11 mouse cellular contexts compared by ENCODE assay signal in genomic region chr11:97806613-97806964, GRCm38 (mm10). TPM values are rescaled to one million over a fixed set of nuclear protein-coding genes. Genes with fewer than 3 reads are reported as not detected.
DNase-seq lines count a peak whose midpoint lies in the region; ATAC-seq and TF ChIP-seq lines count a peak whose summit lies in the region.
"Had no signal": no experiment of that assay in that cellular context is flagged by ENCODE, and none has a peak within 500 bp of the region (broad histone marks: within the 10 kb centered on the region; RNA-seq: fewer than 3 reads in every experiment).

No protein-coding gene starts in this region.

- peaks cover 27% of the 10 kb centered on the region for H3K36me3 ChIP-seq in heart, embryonic 14.5 days (ENCODE audit: control insufficient read depth, insufficient read depth, low read length)
- H3K36me3 ChIP-seq in embryonic facial prominence, embryonic 10.5 days (replicated peaks), result peaks cover 49% of the 10 kb centered on the region
- H3K36me3 ChIP-seq in heart, postnatal 0 days (replicated peaks; ENCODE audit: control insufficient read depth, insufficient read depth, low read length), result peaks cover 11% of the 10 kb centered on the region
- H3K36me3 ChIP-seq in midbrain, embryonic 14.5 days (ENCODE audit: control insufficient read depth, insufficient read depth, low read length), result peaks cover 31% of the 10 kb centered on the region

- WGBS in heart, embryonic 14.5 days, result 82% methylated on average over 7 of the region's 7 CpGs
- WGBS in embryonic facial prominence, embryonic 10.5 days, result 72% methylated on average over 7 of the region's 7 CpGs
- WGBS in heart, postnatal 0 days, result 70% methylated on average over 7 of the region's 7 CpGs
- WGBS in midbrain, embryonic 14.5 days, result 50% methylated on average over 7 of the region's 7 CpGs

- no peaks in the 10 kb centered on the region for H3K9me3 ChIP-seq in heart, embryonic 14.5 days (ENCODE audit: control insufficient read depth, low read length)
- H3K9me3 ChIP-seq in embryonic facial prominence, embryonic 10.5 days, result no peaks in the 10 kb centered on the region
- no peaks in the 10 kb centered on the region for H3K9me3 ChIP-seq in heart, postnatal 0 days (replicated peaks; ENCODE audit: control insufficient read depth, low read length)
- no peaks in the 10 kb centered on the region for H3K9me3 ChIP-seq in midbrain, embryonic 14.5 days (ENCODE audit: control insufficient read depth, low read length)

- H3K27me3 ChIP-seq in heart, embryonic 14.5 days (ENCODE audit: control insufficient read depth, insufficient read depth, low read length), result no peaks in the 10 kb centered on the region
- H3K27me3 ChIP-seq in embryonic facial prominence, embryonic 10.5 days (replicated peaks; ENCODE audit: low read depth, poor library complexity, severe bottlenecking), result no peaks in the 10 kb centered on the region
- H3K27me3 ChIP-seq in heart, postnatal 0 days (ENCODE audit: control insufficient read depth, insufficient read depth, low read length), result no peaks in the 10 kb centered on the region
- no peaks in the 10 kb centered on the region for H3K27me3 ChIP-seq in midbrain, embryonic 14.5 days (ENCODE audit: control insufficient read depth, insufficient read depth, low read length)

- peak overlapping the region; percentile 58; the same call in 1 of the 2 replicates for H3K4me2 ChIP-seq in heart, embryonic 14.5 days (ENCODE audit: low read length)
- H3K4me2 ChIP-seq in heart, postnatal 0 days (ENCODE audit: low read depth, low read length), result peak overlapping the region; percentile 43; the same call in 1 of the 2 replicates
- peak overlapping the region; percentile 47 for H3K4me2 ChIP-seq in midbrain, embryonic 14.5 days (ENCODE audit: low read length)

- H3K27ac ChIP-seq in heart, embryonic 14.5 days (replicated peaks in 1 of 2; ENCODE audit: control insufficient read depth in 1 of 2, insufficient read depth in 1 of 2, low read depth in 2 of 2, low read length in 2 of 2), result peak overlapping the region in 1 of 2 experiments; percentile 89; a peak in 1 of 4 replicates
- H3K27ac ChIP-seq in embryonic facial prominence, embryonic 10.5 days (replicated peaks), result peak overlapping the region; percentile 78
- peak overlapping the region; percentile 47 for H3K27ac ChIP-seq in heart, postnatal 0 days (ENCODE audit: low read depth)
- peak overlapping the region; percentile 75 for H3K27ac ChIP-seq in midbrain, embryonic 14.5 days (replicated peaks; ENCODE audit: low read depth, low read length)

- ATAC-seq in heart, embryonic 14.5 days (ENCODE audit: insufficient number of reproducible peaks, insufficient read depth, low FRiP score, low read depth), result no peak
- ATAC-seq in heart, postnatal 0 days (ENCODE audit: insufficient read depth, low read depth), result no peak
- no peak for ATAC-seq in midbrain, embryonic 14.5 days (ENCODE audit: low FRiP score, low TSS enrichment)
- ATAC-seq in CD4-positive, CD25-positive, alpha-beta regulatory T cell, adult 4 months, result no peak

- TF ChIP-seq CTCF in heart, postnatal 0 days (IDR thresholded peaks at IDR 0.05; ENCODE audit: low read depth), result no peak

- no peak for DNase-seq in heart, postnatal 4 days
- no peak for DNase-seq in embryonic facial prominence, embryonic 10.5 days (ENCODE audit: low spot score)
- DNase-seq in heart, postnatal 0 days (ENCODE audit: low spot score), result no peak
- DNase-seq in midbrain, embryonic 14.5 days, result no peak
- DNase-seq in natural killer cell, adult 2 months (ENCODE audit: low spot score in 2 of 2), result no peak
- DNase-seq in urinary bladder, postnatal 14 days (ENCODE audit: low spot score), result no peak
- DNase-seq: cerebellum, adult 8-10 months; spleen, adult 18-20 months had no signal

- H3K4me3 ChIP-seq in heart, embryonic 14.5 days (ENCODE audit: control insufficient read depth in 1 of 2, insufficient read depth in 1 of 2, low read depth in 1 of 2, low read length in 2 of 2), result no peak overlapping the region
- H3K4me3 ChIP-seq in embryonic facial prominence, embryonic 10.5 days, result no peak overlapping the region
- no peak overlapping the region for H3K4me3 ChIP-seq in heart, postnatal 0 days (ENCODE audit: low read depth, low read length)
- 0 out of 2 replicates have a peak overlapping the region, but pooled peaks have one; percentile 12 for H3K4me3 ChIP-seq in midbrain, embryonic 14.5 days (replicated peaks; ENCODE audit: low read depth, low read length)

- H3K9ac ChIP-seq in heart, embryonic 14.5 days (ENCODE audit: low read length), result no peak overlapping the region
- H3K9ac ChIP-seq in heart, postnatal 0 days (replicated peaks; ENCODE audit: low read depth, low read length), result no peak overlapping the region
- H3K9ac ChIP-seq in midbrain, embryonic 14.5 days (replicated peaks; ENCODE audit: low read length), result peak overlapping the region; percentile 39; the same call in 1 of the 2 replicates

- TF ChIP-seq EP300 in heart, postnatal 0 days (IDR thresholded peaks at IDR 0.05; ENCODE audit: low read depth), result no peak

- H3K4me1 ChIP-seq in heart, embryonic 14.5 days (ENCODE audit: control insufficient read depth in 2 of 2, insufficient read depth in 2 of 2, low read length in 2 of 2), result peaks cover 68 to 97% of the 10 kb centered on the region in 2 experiments
- H3K4me1 ChIP-seq in embryonic facial prominence, embryonic 10.5 days, result peaks cover 91% of the 10 kb centered on the region
- peaks cover 78% of the 10 kb centered on the region for H3K4me1 ChIP-seq in heart, postnatal 0 days (ENCODE audit: control insufficient read depth, insufficient read depth)
- peaks cover 69% of the 10 kb centered on the region for H3K4me1 ChIP-seq in midbrain, embryonic 14.5 days (ENCODE audit: control insufficient read depth, insufficient read depth, low read length)

RNA-seq across cellular contexts. Expression of gene Lasp1, which starts 7.8 kb away (rescaled TPM):
- 26.5 and 28.1 TPM in 2 replicates for polyA plus RNA-seq in heart, embryonic 14.5 days (2014; fragmentation: Nextera tagmentation; extraction: Ambion mirVana)
- total RNA-seq in heart, postnatal 4 days (2021), result 10 to 100 TPM; 73.3 to 74.4 TPM
- 90.5 and 98.7 TPM in 2 replicates for polyA plus RNA-seq in embryonic facial prominence, embryonic 10.5 days (2016; fragmentation: Nextera tagmentation; extraction: Ambion mirVana)
- 34.2 and 45.7 TPM in 2 replicates for total RNA-seq in heart, postnatal 0 days (2014; rRNA removed; ENCODE audit: low replicate concordance)
- 26.5 and 27.8 TPM in 2 replicates for polyA plus RNA-seq in heart, postnatal 0 days (2015; fragmentation: Nextera tagmentation; extraction: Ambion mirVana)
- 114 and 138 TPM in 2 replicates for polyA plus RNA-seq in midbrain, embryonic 14.5 days (2014; fragmentation: Nextera tagmentation; extraction: Ambion mirVana)
- polyA plus RNA-seq in CD4-positive, CD25-positive, alpha-beta regulatory T cell, adult 4 months (2017; shearing (Covaris generic)), result 10 to 100 TPM; 46.4 to 49.9 TPM

RNA-seq across cellular contexts. Expression of gene Rpl23, which starts 24.4 kb away (rescaled TPM):
- 499 and 536 TPM in 2 replicates for polyA plus RNA-seq in heart, embryonic 14.5 days (2014; fragmentation: Nextera tagmentation; extraction: Ambion mirVana)
- 100 to 1,000 TPM; 738 to 764 TPM for total RNA-seq in heart, postnatal 4 days (2021)
- polyA plus RNA-seq in embryonic facial prominence, embryonic 10.5 days (2016; fragmentation: Nextera tagmentation; extraction: Ambion mirVana), result 481 and 487 TPM in 2 replicates
- 192 and 208 TPM in 2 replicates for total RNA-seq in heart, postnatal 0 days (2014; rRNA removed; ENCODE audit: low replicate concordance)
- 394 and 409 TPM in 2 replicates for polyA plus RNA-seq in heart, postnatal 0 days (2015; fragmentation: Nextera tagmentation; extraction: Ambion mirVana)
- 363 and 413 TPM in 2 replicates for polyA plus RNA-seq in midbrain, embryonic 14.5 days (2014; fragmentation: Nextera tagmentation; extraction: Ambion mirVana)
- polyA plus RNA-seq in CD4-positive, CD25-positive, alpha-beta regulatory T cell, adult 4 months (2017; shearing (Covaris generic)), result 1,000 to 10,000 TPM in 1 of 2 experiments, 100 to 1,000 TPM in 1; 884 to 1,093 TPM

RNA-seq across cellular contexts. Expression of gene 1700001P01Rik, which starts 30.9 kb away (rescaled TPM):
- polyA plus RNA-seq in heart, embryonic 14.5 days (2014; fragmentation: Nextera tagmentation; extraction: Ambion mirVana), result not detected in 2 replicates
- under 1 TPM in 1 of 2 experiments, not detected in 1; 0.45 TPM for total RNA-seq in heart, postnatal 4 days (2021)
- 0.85 and 1.1 TPM in 2 replicates for polyA plus RNA-seq in embryonic facial prominence, embryonic 10.5 days (2016; fragmentation: Nextera tagmentation; extraction: Ambion mirVana)
- not detected in 2 replicates for total RNA-seq in heart, postnatal 0 days (2014; rRNA removed; ENCODE audit: low replicate concordance)
- not detected in 2 replicates for polyA plus RNA-seq in heart, postnatal 0 days (2015; fragmentation: Nextera tagmentation; extraction: Ambion mirVana)
- not detected in 2 replicates for polyA plus RNA-seq in midbrain, embryonic 14.5 days (2014; fragmentation: Nextera tagmentation; extraction: Ambion mirVana)
- not detected for polyA plus RNA-seq in CD4-positive, CD25-positive, alpha-beta regulatory T cell, adult 4 months (2017; shearing (Covaris generic))
- total RNA-seq: adrenal gland, adult 18-20 months had no signal

RNA-seq across cellular contexts. Expression of gene B230217C12Rik, which starts 34.0 kb away (rescaled TPM):
- polyA plus RNA-seq in heart, embryonic 14.5 days (2014; fragmentation: Nextera tagmentation; extraction: Ambion mirVana), result 4.2 and 5.5 TPM in 2 replicates
- under 1 TPM; 0.77 to 0.79 TPM for total RNA-seq in heart, postnatal 4 days (2021)
- polyA plus RNA-seq in embryonic facial prominence, embryonic 10.5 days (2016; fragmentation: Nextera tagmentation; extraction: Ambion mirVana), result 14.0 and 16.0 TPM in 2 replicates
- total RNA-seq in heart, postnatal 0 days (2014; rRNA removed; ENCODE audit: low replicate concordance), result 0.23 and 1.4 TPM in 2 replicates
- polyA plus RNA-seq in heart, postnatal 0 days (2015; fragmentation: Nextera tagmentation; extraction: Ambion mirVana), result 0.97 and 1.6 TPM in 2 replicates
- 32.4 and 36.5 TPM in 2 replicates for polyA plus RNA-seq in midbrain, embryonic 14.5 days (2014; fragmentation: Nextera tagmentation; extraction: Ambion mirVana)
- 1 to 10 TPM; 1.4 TPM for polyA plus RNA-seq in CD4-positive, CD25-positive, alpha-beta regulatory T cell, adult 4 months (2017; shearing (Covaris generic))

RNA-seq across cellular contexts. Expression of gene Cwc25, which starts 40.2 kb away (rescaled TPM):
- 9.0 and 9.8 TPM in 2 replicates for polyA plus RNA-seq in heart, embryonic 14.5 days (2014; fragmentation: Nextera tagmentation; extraction: Ambion mirVana)
- total RNA-seq in heart, postnatal 4 days (2021), result 10 to 100 TPM; 10.8 to 11.7 TPM
- 22.0 and 24.2 TPM in 2 replicates for polyA plus RNA-seq in embryonic facial prominence, embryonic 10.5 days (2016; fragmentation: Nextera tagmentation; extraction: Ambion mirVana)
- 3.2 and 3.5 TPM in 2 replicates for total RNA-seq in heart, postnatal 0 days (2014; rRNA removed; ENCODE audit: low replicate concordance)
- polyA plus RNA-seq in heart, postnatal 0 days (2015; fragmentation: Nextera tagmentation; extraction: Ambion mirVana), result 7.7 and 8.2 TPM in 2 replicates
- polyA plus RNA-seq in midbrain, embryonic 14.5 days (2014; fragmentation: Nextera tagmentation; extraction: Ambion mirVana), result 10.9 and 13.2 TPM in 2 replicates
- 10 to 100 TPM; 25.2 to 33.8 TPM for polyA plus RNA-seq in CD4-positive, CD25-positive, alpha-beta regulatory T cell, adult 4 months (2017; shearing (Covaris generic))
